Mouse (Mus musculus) layer of hippocampus, adult 11-12 months (tissue): Measurements from ENCODE around the gene Camsap1.

Experiments used
- DNase-seq: peaks from one replicate; pipeline ENCODE4 v3.0.0; 2022; ENCODE audit warnings: low spot score

The Camsap1 gene

DNA sequence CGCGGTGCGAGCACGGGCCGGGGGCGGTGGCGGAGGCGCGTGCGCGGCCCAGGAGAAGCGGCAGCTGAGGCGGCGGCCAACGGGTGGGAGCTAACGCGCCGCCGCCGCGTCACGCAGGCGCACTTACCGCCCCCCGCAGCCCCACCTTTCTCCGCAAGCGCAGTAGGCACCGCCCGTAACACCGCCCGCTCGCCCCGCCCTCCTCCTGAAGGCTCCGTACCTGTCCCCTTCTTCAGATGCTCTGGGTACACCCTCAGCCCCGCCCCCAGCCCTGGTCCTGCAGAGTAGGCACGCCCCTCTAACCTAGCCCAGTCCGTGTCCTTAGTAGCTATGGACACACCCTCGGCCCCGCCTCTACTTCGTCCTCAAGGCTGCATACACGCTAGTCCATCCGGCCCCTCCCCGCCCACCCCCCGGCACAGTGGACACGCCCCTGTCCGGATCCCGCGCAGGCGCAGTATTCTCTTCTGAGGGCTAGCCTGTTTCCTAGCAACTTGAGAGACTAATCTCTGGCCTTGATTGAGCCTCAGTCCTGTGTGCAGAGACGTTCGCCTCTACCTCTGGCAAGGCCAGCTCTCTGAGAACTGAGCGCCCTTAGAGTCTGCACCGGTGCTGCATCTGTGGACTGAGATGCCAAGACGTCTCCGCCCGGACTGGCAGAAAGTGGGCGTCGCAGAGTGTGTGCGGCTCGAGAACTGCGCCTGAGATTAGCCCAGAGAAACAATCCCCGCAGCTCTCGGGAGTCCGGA is at the start of gene Camsap1:
TSS of gene Camsap1 (minus strand) at position 124 of the 749 bp plus-strand sequence.
- peak; percentile 99 for DNase-seq

- DNase-seq, result no peak
These were observed 47.2 kb upstream of the Camsap1 start for GRCm38 (mm10) chr2:26030288-26030687.

DNA sequence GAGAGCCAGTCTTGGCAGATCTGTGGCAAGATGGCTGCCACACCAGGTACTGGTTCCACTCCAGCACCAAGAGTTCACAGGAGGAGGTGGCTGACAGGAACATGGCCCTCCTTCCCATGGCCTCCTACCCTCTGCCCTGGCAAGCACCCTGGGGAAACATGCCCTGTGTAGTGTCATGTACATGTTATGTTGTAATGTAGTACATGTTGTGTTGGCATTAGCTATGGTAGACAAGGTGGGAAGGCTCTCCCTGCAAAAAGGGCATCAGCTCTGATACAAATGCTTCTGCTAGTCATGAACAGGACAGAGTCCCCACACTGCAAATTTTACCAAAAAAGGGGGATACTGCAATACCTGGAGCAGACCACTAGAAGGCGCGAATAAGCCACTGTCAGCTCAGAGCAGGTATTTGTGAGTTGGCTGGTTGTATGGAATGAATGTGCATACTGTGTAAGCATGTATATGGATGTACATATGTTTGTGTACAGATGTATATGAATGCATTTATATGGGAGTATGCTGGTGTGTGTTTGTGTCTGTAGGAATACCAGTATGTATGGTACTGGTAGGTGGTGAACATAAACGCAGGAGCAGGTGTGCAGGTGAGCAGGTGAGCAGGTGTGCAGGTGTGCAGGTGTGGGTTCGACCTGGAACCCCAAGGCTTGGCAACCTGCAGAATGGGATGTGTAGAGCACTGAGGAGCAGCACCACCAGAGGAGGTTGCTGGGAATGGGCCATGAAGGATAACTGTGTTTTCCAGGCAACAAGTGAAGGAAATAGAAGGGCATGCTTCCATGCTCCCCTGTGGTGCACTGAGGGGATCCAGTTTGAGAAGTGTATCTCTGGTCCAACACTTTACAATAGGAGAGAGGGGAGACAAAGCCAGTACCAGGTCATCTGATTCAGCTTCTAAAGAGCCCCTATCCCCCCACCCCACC is 41.3 kb upstream of the Camsap1 start:
- peak; percentile 48 for DNase-seq

GRCm38 (mm10) chr2:26022626-26023025 is 39.5 kb upstream of the Camsap1 start:
- no peak for DNase-seq

- DNase-seq, result no peak
These were observed 39.1 kb upstream of the Camsap1 start for GRCm38 (mm10) chr2:26022258-26022565.

GRCm38 (mm10) chr2:26021561-26022257 is 38.6 kb upstream of the Camsap1 start, which contains the start of gene Ubac1:
Gene Ubac1, minus strand, starts transcription at chr2:26021747.
- peak; percentile 91 for DNase-seq

DNA sequence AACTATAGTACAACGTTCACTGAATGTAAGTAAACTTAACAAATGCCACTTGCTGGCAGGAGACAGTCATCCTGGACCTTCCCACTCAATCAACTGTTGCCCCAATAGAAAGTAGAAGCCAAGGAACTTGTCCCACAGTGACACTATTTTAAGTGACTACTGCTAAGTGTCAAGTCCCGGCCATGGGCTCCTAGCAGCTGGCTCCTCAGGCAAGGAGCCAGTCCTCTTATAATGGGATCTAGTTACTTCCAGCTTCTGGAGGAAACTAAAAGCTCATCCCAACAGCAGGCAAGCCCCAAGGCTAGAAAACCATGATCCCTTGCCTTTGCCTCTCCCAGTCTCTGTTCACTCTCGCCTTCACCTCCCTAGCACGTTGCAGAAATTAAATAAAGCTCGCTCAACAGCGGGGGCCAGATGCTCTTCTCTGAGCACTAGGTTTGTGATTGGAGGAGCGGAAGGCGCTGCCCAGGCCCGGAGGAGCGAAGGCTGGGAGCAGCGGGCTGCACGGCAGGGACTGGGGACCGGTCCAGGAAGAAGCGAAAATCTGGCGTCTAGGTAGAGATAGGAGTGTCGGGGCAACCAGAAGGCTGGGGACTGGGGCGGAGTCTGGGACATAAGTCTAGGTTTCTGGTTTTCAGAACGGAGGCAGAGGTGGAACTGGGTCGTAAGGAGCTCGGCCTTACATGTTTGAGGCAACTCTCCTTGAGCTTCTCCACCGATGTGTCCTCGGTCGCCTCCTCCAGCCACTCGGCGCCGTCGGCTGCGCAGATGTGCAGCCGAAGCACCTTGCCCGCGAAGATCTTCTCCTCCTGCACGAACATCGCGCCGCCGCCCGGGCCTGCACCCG is 37.9 kb upstream of the Camsap1 start:
- DNase-seq, result peak; percentile 37

GRCm38 (mm10) chr2:26019923-26020322 is 36.8 kb upstream of the Camsap1 start:
- DNase-seq, result no peak

DNA sequence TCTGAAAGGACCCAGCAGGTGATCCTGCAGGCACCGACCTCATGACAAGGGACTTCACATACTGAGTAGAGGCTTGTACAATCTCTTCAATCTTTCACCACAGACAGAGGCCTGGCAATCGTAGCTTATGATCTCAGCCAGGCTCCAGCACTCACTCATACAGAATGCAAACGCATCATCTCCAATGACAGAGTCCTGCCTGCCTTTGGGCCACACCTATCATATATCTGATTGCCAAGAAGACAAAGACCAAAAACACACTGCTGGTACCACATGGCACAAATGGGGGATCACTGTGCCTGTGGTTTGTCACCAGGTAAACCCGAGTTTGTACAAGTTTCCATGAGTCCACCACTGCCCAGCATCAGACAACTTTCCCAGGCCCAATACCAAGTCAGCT is 34.2 kb upstream of the Camsap1 start:
- no peak for DNase-seq

- DNase-seq, result no peak
These were observed 30.6 kb upstream of the Camsap1 start for GRCm38 (mm10) chr2:26013674-26014073.

DNA sequence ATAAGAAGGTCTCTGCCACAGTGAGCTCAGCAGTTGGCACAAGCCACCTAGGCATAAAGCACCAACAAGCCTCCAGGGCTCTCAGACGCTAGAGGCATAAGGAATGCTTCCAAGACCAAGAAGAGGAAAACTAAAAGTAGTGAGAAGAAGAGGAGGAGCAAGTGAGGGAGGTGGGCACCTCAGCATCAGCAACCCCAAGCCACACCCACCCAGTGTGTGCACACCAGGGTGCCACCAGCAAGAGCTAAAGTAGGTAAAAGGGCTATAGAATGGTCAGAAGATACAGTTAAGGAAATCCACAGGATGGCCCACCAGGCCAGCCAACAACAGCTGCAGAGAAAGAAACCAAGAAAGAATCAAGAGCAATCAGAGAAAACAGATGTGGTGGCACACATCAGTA is 28.3 kb upstream of the Camsap1 start:
- DNase-seq, result no peak

GRCm38 (mm10) chr2:26002001-26002400 is 18.9 kb upstream of the Camsap1 start:
- DNase-seq, result no peak

- DNase-seq, result no peak
These were observed 18.1 kb upstream of the Camsap1 start for GRCm38 (mm10) chr2:26001136-26001535.

GRCm38 (mm10) chr2:25997716-25998115 is 14.6 kb upstream of the Camsap1 start:
- no peak for DNase-seq

- DNase-seq, result no peak
These were observed 11.7 kb upstream of the Camsap1 start for GRCm38 (mm10) chr2:25994791-25995190.

- DNase-seq, result no peak
These were observed 9.2 kb upstream of the Camsap1 start for GRCm38 (mm10) chr2:25992285-25992684.

DNA sequence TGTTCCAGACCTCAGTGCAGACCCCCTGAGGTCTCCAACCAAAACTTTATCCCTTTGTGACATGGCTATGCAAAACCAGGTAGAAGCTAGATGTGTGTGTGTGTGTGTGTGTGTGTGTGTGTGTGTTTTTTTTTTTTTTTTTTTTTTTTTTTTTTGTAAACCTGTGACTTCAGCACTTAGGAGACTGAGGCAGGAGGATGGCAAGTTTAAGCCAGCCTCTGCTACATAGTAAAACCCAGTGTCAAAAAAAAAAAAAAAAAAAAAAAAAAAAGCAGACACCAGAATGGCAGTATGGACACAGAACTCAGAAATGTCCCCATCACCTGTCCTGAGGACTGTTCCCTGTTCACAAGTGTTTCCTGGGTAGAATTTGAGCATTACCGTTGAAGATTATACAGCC is 6.6 kb upstream of the Camsap1 start:
- DNase-seq, result no peak

DNA sequence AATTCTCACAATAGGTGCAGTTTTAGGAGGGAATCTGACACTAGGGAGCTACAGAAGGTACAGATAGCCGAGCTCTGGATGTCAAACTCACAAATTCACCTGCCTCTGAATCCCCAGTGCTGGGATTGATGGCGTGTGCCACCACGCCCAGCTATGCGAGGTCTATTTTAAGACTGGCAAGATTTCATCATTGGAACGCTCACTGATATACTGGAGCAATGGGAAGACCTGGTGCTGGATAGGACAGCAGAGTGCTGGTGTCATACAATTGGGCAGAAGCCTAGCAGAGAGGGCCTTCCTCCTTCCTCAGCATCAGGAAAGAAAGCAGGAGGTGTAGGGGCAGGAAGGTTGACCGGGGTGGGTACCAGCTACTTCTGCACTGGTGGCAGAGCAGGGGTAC is 4.7 kb upstream of the Camsap1 start:
- no peak for DNase-seq

GRCm38 (mm10) chr2:25986601-25987000 is 3.5 kb upstream of the Camsap1 start:
- no peak for DNase-seq

- DNase-seq, result peak; percentile 23
These were observed 523 bp downstream of the Camsap1 start for GRCm38 (mm10) chr2:25982426-25983091.

- DNase-seq, result peak; percentile 42
These were observed 1.0 kb downstream of the Camsap1 start for GRCm38 (mm10) chr2:25982052-25982425.
